Mouse (Mus musculus) c-Kit-positive CD71-negative TER-119-negative erythroid progenitor cells, embryonic 14.5 days (primary cell): ENCODE measurements around the gene Traf2.

Experiments used
- DNase-seq: peaks from one replicate; pipeline ENCODE4 v3.0.0-alpha.2; 2013; ENCODE audit warnings: low read depth

Traf2 gene

GRCm38 (mm10) chr2:25493476-25493961, 53.2 kb downstream of the Traf2 start, which contains the start of gene Lcn12:
Gene Lcn12 (minus strand): TSS chr2:25493911.
- DNase-seq, result no peak

GRCm38 (mm10) chr2:25492988-25493387, 53.8 kb downstream of the Traf2 start:
- DNase-seq, result no peak

DNA sequence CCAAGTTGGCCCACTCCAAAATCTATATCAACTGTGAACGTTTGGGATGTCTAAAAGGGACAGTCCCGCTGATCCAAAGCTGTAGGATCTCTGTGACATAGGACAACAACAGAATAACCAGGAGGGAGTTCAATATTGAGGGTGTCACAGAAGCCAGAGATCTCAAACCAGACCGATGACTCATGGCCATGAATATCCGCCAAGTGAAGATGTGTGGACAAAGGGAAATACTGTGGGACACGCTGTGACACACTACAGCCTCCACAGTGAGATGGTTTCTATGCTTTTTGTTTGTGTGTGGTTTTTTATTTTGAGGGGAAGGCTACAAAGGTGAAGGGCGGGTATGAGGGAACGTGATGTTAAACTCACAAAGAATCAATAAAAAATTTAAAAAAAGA, 58.1 kb downstream of the Traf2 start:
- no peak for DNase-seq

GRCm38 (mm10) chr2:25487965-25488670, 58.6 kb downstream of the Traf2 start:
- no peak for DNase-seq

GRCm38 (mm10) chr2:25484901-25485647, 61.7 kb downstream of the Traf2 start:
- DNase-seq, result no peak

DNA sequence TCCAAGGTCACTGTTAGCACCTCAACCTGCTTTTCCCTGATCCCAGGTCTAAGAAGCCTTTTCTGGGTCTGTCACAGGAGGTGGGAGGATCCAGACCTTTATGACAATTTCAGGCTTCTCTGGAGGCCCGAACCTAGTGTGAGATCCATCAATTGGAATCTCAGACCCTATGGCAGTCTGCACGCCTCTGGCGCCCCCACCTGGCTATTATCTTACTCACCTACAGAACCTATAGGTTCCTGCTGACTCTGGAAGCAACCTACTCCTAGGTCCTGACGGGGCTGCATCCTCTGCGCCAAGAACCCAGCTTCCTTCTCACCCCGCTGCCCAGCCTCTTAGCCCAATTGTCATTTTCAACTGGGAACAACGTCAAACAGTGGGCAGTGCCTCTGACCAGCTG, 63.8 kb downstream of the Traf2 start:
- no peak for DNase-seq

- DNase-seq, result no peak
Measured at GRCm38 (mm10) chr2:25480541-25480940, 66.2 kb downstream of the Traf2 start.

DNA sequence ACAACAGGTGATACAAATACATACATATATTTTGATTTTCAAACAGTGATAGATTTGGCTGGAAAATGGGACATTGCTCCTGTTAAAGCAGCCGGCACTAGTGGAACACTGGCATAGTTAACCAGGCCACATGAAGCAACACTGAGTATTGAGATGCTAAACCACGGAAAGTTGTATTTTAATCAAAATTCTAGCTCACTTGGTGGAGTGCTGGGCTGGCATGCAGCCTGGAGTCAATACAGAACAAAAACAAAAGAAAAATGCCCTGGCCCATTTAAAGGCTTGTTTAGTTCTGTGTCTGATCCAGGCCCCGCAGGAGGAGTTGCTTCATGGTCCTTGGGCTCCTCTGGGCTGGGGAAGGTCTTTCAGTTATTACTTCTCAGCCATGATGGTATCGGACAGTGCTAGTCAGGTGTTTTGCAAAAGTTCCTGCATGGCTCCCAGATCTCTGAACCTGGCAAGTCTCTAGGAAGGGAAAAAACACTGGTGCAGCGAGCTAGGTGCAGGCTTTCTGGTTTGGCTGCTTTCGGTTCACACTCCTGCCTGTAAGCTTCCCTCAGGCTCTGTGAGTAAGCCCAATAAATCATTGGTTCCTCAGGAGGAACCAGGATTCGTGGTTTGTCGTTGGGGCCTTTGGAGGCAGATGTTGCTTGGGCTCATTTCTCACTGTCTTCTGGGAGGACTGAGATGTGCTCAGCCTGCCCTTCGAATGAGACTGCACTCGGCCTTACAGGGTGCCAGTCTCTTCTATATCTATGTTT, 67.0 kb downstream of the Traf2 start:
- no peak for DNase-seq

DNA sequence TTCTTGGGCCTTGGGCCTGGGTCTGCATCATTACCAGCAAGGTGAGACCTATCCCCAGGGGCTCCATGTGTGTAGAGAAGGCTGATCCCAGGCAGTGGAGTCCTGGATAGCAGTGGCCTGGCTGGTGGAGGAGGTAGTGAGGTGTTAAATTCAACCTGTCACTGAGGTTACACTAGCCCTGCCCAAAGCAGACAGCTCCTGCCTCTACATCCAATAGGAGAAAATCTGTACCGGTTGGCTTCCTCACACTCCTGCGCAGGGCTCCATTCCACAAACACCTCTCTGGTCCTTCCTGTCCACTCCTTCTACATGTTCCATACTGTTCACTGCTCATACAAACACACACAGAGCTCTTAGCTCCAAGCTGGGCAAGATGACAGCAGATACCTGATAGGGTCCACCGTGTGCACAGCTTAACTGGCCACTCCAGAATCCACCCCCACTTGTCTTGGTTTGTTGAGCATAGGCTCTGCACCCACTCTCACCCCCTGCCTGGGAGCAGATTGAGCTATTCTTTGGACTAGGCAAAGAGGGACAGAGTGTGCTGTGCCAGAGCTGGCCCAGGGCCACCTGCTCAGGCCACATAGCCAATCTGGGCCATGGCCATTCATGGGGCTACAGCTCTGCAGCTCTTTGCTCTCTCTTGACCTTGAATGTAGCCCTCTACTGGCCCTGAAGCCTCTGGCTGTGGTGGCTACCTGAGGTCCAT, 68.6 kb downstream of the Traf2 start:
- no peak for DNase-seq

DNA sequence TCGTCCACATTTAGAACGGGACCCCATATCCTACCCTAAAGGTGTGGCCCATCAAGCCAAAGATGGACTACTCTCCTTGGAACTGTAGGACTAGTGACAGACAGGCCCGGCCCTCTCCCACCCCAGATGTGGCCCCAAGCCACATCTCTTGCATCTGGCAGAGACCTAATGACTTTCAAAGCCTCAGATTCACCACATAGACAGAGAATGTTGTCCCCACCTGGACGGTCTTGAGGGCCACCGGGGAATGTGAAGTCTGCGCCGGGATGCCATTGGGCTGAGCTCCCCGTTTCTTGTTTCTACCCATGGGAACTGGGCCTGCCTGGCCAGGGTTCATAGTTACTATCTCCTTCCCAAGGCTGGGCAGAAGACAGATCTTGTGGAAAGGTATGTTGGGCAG, 69.2 kb downstream of the Traf2 start:
- no peak for DNase-seq

DNA sequence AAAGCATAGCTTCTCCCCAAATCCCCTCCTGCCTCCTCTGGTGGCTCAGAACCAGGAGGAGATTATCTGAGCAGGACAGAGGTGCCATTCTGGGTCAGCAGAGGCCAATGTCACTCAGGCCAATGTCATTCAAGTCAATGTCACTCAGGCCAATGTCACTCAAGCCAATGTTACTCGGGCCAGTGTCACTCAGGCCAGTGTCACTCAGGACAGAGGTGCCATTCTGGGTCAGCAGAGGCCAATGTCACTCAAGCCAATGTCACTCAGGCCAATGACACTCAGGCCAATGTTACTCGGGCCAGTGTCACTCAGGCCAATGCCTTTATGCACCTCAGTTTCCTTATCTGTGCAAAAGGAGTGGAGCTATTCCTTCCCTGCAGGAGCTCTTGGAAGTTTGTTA, 74.2 kb downstream of the Traf2 start:
- DNase-seq, result no peak

GRCm38 (mm10) chr2:25469969-25470368, 76.8 kb downstream of the Traf2 start, which contains the start of gene Ptgds:
Gene Ptgds (minus strand): TSS chr2:25470046.
- no peak for DNase-seq

DNA sequence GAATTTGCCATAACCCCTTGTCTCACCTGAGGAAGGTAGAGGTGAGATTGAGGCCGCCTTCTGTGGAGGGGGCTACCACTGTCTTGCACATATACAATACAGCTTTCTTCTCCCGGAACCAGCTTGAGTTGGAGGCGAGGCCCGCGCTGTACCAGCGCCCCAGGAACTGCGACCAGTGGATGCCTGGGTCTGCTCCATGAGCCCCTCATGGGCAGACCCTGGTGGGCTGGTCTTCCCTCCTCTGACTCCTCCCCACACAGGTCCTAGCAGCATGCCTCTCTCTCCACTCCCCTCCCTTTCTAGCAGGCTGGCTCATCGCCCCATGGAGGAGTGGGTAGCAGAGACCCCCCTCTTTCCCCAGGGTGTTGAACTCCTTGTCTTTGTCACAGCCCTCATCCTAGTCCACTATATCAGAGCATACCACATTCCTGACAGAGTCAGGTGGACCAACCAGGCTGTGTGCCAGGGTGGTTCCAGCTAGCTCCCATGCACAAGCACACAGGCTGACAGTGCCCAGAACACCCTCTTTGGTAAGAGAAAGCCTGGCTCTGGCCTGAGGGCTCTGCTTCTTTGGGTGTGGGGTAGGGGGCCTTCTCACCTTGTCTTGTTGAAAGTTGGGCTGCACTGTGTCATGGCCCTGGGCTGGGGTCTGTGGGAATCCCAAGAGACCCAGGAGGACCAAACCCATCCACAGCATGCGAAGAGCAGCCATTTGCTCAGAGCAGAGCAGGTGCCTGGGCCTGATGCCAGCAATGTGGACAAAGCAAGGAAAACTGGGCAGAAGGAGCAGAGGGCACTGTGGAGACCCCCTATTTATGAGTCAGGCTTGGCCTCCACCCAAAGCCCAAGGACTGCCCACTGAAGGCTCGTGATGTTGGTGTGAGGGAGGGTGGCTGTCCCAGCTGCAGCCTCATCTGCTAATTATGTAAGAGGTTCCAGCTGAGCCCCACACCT, 77.5 kb downstream of the Traf2 start:
- DNase-seq, result no peak
